15 mouse cellular contexts compared by ENCODE assay signal in genomic region chr5:140910841-140911240, GRCm38 (mm10).
"Had no signal": no experiment of that assay in that cellular context is flagged by ENCODE, and none has a peak within 500 bp of the region (broad histone marks: within the 10 kb centered on the region; RNA-seq: fewer than 3 reads in every experiment).

No protein-coding gene starts in this region.

- H3K27ac ChIP-seq: limb, embryonic 10.5 days; liver, embryonic 15.5 days; midbrain, embryonic 13.5 days; neural tube, embryonic 15.5 days had no signal

- H3K4me2 ChIP-seq: liver, embryonic 11.5 days; liver, embryonic 15.5 days; midbrain, embryonic 13.5 days; neural tube, embryonic 15.5 days had no signal

- H3K36me3 ChIP-seq: limb, embryonic 10.5 days; liver, embryonic 15.5 days; midbrain, embryonic 13.5 days; neural tube, embryonic 15.5 days had no signal

- H3K27me3 ChIP-seq: liver, embryonic 15.5 days; midbrain, embryonic 13.5 days; neural tube, embryonic 15.5 days had no signal

- DNase-seq: kidney, adult 18-20 months; kidney, postnatal 10 days; kidney, postnatal 4 days; lung, adult 2 months; lung, postnatal 36 days; right cerebral cortex, adult 18-20 months; right cerebral cortex, postnatal 25 days; thymus, postnatal 36 days had no signal

- H3K9me3 ChIP-seq: limb, embryonic 10.5 days; liver, embryonic 15.5 days; neural tube, embryonic 15.5 days had no signal

- H3K9ac ChIP-seq: liver, embryonic 15.5 days; midbrain, embryonic 13.5 days; neural tube, embryonic 15.5 days had no signal

- H3K4me1 ChIP-seq: limb, embryonic 10.5 days; liver, embryonic 15.5 days; midbrain, embryonic 13.5 days; neural tube, embryonic 15.5 days had no signal

- ATAC-seq: lung, postnatal 0 days; midbrain, embryonic 13.5 days had no signal

- H3K4me3 ChIP-seq: limb, embryonic 10.5 days; liver, embryonic 15.5 days; midbrain, embryonic 13.5 days; myocyte; neural tube, embryonic 15.5 days had no signal
